Mouse (Mus musculus) thymus, adult 2 months (tissue): ENCODE measurements at regions not wholly inside any gene's neighbourhood (a gene's known extent, or its start where the extent isn't known, plus 50 kb on each side); places are given as distances from the start of the nearest gene placed in this dataset.

Source experiments
- CTCF ChIP-seq: fragments of 200-500 bp; IDR thresholded peaks from 2 replicates; pipeline ENCODE4 v1.5.1; 2012; ENCODE audit warnings: mild to moderate bottlenecking, control low read depth, low read length, moderate library complexity, borderline replicate concordance; ENCODE audit not compliant: control insufficient read depth, poor library complexity, insufficient read depth; ENCODE audit errors: extremely low read depth
- POLR2A ChIP-seq: fragments of 200-500 bp; IDR thresholded peaks from 2 replicates; pipeline ENCODE4 v1.6.1; 2012; ENCODE audit warnings: mild to moderate bottlenecking, low read length, control low read depth, moderate library complexity; ENCODE audit not compliant: control insufficient read depth, poor library complexity, insufficient read depth; ENCODE audit errors: extremely low read depth

DNA sequence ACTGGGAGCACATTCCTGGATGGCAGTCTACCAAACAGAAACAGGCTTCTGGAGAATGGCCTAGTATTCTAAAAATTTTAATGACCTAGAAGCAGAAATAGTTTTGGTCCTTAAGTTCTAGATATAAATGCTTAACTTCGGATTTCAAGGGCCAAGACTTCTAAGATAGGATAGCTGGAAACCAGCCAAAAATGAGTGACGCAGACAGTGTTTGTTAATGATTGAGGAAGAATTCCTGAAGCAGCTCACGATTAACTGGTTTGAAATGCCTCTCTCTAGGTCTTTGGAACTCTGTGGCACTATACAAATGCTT lies 213.9 kb upstream of the Gm5148 start:
- TF ChIP-seq CTCF (no peak), POLR2A (no peak)
